Mouse (Mus musculus) erythroid progenitor cell, adult 5-6 weeks (primary cell): Measurements from ENCODE around the gene Esrrb. TPM values are rescaled to one million over a fixed set of nuclear protein-coding genes. Genes with fewer than 3 reads are reported as not detected.

ENCODE experiments used
- ATAC-seq: replicated peaks from 2 replicates; pipeline ENCODE4 v1.8.0; 2016; ENCODE audit warnings: moderate number of reproducible peaks, mild to moderate bottlenecking, moderate TSS enrichment, inconsistent platforms; ENCODE audit not compliant: poor library complexity, low FRiP score, severe bottlenecking
- total RNA-seq, 2 experiments: library from RNA; stranded (forward) in 1 of 2; stranded (reverse) in 1 of 2; fragments of 150-400 nt in 1 of 2; fragments of 186-747, 209-891 nt in 1 of 2; gene quantifications; 2 replicates each; pipeline versions ENCODE4 v1.2.3 to v1.2.4; 2015 to 2017; ENCODE audit warnings: low replicate concordance in 2 of 2

Esrrb gene
- total RNA-seq, 2 experiments from 2014 or later = not detected

GRCm38 (mm10) chr12:86490052-86490451, 129.1 kb downstream of the Esrrb start:
- no peak for ATAC-seq

- no peak for ATAC-seq
Observed at GRCm38 (mm10) chr12:86491500-86491899, 130.6 kb downstream of the Esrrb start.

DNA sequence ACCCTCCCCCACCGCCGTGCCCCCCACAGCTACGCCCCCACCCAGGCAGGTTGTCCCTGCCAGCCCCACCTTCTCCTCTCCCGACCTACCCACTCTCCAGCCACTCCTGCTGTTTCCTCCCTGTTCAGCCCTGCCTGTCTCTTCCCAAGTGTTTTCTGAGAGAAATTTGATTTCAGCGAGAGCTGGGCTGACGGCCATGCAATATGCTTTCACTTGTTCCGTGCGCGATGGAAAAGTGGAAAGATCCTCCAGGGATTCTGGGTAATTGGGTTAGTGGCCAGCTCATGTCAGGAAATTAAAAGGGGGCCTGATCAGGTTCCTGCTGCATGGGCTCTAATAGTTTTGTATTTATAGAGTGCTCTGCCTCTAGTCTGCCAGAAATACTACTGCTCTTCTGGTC, 131.9 kb downstream of the Esrrb start:
- ATAC-seq = no peak

DNA sequence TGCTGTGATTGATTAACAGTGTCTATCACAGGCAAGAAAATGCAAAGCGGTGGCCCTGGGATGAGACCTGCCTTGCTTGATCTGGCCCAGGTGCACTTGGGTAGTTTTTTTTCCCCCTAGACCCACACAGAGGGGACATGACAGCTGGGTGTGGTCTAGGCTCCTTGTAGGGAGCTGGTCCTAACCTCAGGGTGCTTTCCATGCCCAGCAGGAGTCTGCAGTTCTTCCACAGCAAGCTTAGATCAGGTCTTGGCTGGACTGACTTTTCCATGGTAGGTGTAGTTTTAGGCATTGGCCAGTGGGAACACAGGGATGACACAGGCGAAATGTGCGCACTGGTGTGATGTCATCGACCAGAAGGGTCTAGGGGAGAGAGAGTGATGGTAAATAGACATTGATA, 136.2 kb downstream of the Esrrb start:
- no peak for ATAC-seq

DNA sequence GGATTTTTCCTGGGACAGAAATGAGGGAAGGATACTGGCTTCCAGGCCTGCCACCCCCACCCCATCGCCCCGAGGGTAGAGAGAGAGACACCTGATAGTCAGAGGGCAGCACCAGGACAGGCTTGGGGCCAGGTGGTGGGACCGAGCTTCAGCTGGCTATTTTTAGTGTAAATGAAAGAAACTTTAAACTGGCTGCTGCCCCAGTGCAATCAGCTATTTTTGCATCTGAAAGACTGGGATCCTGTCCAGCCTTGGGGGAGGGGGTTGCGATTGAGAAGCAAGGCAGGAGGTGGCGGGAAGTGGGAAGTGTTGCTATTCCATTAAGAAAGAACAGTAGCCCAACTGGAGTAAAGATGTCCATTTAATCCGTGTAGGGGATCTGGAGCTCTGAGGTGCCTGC, 137.8 kb downstream of the Esrrb start:
- ATAC-seq = no peak

DNA sequence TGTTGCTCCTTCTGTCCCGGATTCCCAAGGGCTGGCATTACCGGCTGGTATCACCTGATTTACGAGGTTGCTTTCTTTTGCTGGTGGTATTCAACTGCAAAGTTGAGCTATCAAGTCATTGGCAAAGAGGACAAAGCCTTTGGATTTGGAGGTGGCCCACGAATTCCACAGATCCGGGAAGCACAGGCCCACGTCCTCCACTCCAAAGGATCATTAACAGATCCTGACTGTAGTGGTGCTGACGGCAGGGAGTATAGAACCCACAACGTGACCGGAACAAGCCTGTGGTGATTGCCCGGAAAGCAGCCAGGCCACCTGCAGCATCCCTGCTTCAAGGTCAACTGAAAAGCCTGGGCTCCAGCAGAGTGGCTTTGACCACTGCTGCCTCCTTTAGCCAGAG, 140.8 kb downstream of the Esrrb start:
- ATAC-seq = no peak

DNA sequence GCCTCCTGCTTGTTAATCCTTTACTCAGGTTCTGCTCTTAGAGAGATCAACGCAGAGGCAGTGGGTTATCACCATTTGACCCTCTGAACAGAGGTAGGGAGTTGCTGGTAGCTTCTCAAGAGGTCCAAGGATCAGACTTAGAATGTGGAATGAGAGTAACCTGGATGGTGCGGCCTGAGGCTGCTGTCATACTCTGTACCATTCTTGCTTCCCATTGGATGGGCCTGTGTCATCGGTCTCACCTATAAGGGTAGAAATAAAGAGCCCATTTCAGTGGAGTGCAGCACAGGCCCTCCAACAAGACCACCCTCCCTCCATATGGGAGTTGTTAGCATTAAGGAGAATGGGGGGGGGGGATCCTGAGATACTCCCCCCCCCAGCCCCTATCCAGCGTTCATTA, 143.0 kb downstream of the Esrrb start:
- no peak for ATAC-seq

- ATAC-seq = no peak
Observed at GRCm38 (mm10) chr12:86504321-86504720, 143.4 kb downstream of the Esrrb start.

- ATAC-seq = no peak
Observed at GRCm38 (mm10) chr12:86507741-86508140, 146.8 kb downstream of the Esrrb start.

DNA sequence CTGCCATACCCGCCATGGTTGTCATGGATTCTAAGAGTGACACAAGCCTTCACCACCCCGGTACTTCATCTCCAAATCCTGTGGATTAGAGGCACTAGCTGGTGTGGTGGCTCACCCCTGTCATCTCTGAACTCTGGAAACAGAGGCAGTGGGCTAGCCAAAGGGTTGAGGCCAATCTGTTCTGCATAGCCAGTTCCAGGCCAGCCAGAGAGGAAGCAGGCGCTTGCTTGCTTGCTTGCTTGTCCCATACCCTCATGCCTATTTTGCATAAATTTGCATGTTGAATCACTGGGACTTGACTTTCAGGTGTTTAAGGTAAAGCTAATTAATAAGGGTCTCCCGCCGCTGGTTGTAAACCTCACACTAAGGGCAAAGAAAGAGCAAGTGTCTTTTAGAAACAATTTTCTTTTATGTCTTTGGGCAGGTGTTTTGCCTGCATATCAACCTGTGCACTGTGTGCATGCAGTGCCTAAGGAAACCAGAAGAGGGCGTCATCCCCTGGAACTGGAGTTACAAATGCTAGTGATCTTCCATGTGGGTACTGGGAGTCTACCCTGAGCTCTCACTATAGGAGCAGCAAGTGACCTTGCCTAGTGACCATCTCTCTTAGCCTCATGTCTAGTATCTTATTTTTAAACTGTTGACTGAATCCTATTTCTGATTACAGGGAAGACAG, 147.5 kb downstream of the Esrrb start:
- no peak for ATAC-seq

- ATAC-seq = no peak
Observed at GRCm38 (mm10) chr12:86509295-86510279, 148.7 kb downstream of the Esrrb start.

DNA sequence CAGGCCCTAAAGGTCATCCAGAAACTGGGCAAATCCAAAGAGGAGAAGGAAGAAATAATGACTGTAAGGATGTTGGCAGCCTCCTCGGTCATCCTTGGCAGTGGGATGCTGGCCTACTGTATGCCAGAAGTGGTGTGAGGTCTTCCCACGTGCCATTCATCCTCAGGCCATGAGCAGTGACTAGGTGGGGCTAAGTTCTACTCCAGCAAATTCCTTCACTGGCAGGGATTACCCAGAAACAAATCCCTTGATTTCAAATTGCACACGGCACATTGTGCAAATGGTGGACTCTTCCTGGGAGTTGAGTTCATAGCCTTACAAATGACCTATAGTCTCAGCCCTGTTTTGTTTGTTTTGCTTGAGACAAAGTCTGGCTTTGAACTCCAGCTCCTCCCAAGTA, 151.4 kb downstream of the Esrrb start:
- ATAC-seq = no peak

- ATAC-seq = no peak
Observed at GRCm38 (mm10) chr12:86513596-86513995, 152.7 kb downstream of the Esrrb start.

- ATAC-seq = no peak
Observed at GRCm38 (mm10) chr12:86516602-86517001, 155.7 kb downstream of the Esrrb start.

DNA sequence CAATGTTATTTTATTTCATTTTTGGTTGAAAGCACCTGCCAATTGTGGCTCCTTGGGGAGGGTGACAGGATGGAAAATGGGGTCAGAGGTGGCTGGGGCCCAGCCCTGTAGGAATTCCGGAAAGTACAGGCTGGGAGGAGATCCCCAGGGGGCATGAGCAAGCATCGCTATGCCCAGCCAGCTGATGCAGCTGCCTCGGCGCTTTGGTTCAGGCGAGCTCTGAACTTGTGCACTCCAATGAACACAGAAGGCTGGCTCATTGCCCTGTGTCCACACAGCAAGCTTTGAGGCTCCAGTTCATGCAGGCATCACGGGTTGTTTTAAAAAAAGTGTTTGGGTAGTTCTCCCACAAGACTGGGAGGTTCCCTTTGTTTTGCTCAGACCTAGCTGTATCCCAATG, 156.8 kb downstream of the Esrrb start:
- no peak for ATAC-seq

GRCm38 (mm10) chr12:86518746-86519145, 157.8 kb downstream of the Esrrb start:
- ATAC-seq = no peak

- ATAC-seq = no peak
Observed at GRCm38 (mm10) chr12:86534283-86534682, 173.4 kb downstream of the Esrrb start.

GRCm38 (mm10) chr12:86537799-86538198, 176.9 kb downstream of the Esrrb start:
- no peak for ATAC-seq

DNA sequence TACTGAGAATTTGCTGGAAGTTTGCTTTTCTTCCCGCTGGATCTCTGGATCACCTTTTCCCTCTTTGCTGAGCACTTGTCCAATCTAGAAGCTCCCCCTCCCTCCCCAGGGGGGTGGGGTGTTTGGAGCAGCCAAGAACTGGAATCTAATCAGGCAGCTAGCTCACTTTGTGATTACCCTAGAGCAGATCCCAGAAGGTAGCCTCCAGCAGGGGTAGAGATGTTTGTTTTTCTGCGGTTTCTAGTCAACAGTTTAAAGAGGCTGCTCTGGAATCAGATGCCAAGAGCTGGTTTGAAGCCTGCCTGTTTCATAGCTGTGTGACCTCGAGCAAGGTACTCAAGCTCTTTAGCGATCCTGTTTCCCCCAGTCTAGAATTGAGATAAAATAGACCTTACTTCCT, 177.8 kb downstream of the Esrrb start:
- ATAC-seq = no peak

DNA sequence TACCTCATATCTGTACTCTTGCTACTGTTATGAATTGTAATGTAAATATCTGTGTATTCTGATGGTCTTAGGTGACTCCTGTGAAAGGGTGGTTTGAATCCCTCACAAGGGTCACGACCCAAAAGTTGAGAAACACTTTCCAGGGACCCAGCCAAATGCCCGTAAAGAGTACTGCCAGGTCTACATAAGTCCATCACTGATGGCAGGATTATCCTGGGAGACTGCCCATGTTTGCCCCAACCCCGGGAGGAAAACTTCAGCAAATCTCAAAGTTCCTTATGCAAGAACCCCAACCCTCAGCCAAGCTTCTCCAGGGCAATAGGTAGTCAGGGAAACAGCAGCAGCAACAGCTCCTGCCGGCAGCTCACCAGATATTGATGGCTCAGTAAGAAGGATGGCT, 178.6 kb downstream of the Esrrb start:
- no peak for ATAC-seq

- no peak for ATAC-seq
Observed at GRCm38 (mm10) chr12:86547808-86548207, 186.9 kb downstream of the Esrrb start.
